Mouse (Mus musculus) G1E (cell line): Measurements from ENCODE around the gene Ppp1r26. TPM values are rescaled to one million over a fixed set of nuclear protein-coding genes. Genes with fewer than 3 reads are reported as not detected.
"Not testable (repeated sequence)": the region's sequence is repeated elsewhere in the genome, so short reads cannot be mapped to it uniquely, and the experiment has no call there.

Experiments
- ATAC-seq: 2 replicates; pipeline ENCODE4 v1.8.0; 2016; ENCODE audit warnings: mild to moderate bottlenecking; ENCODE audit not compliant: insufficient number of reproducible peaks, poor library complexity, low FRiP score, severe bottlenecking; ENCODE audit errors: extremely low read depth
- DNase-seq: peaks from one replicate; pipeline ENCODE4 v3.0.0; 2012; ENCODE audit warnings: low spot score
- H3K27me3 ChIP-seq: 2 replicates; pipeline ENCODE4 v1.6.1; 2012; ENCODE audit warnings: mild to moderate bottlenecking, low read length, inconsistent platforms; ENCODE audit not compliant: insufficient read depth
- H3K36me3 ChIP-seq: replicated peaks from 2 replicates; pipeline ENCODE3; 2012; ENCODE audit warnings: mild to moderate bottlenecking, inconsistent platforms
- H3K4me1 ChIP-seq: 2 replicates; pipeline ENCODE4 v1.6.1; 2012; ENCODE audit warnings: low read depth, low read length, inconsistent platforms, mixed read lengths; ENCODE audit not compliant: insufficient read depth
- H3K4me3 ChIP-seq: 2 replicates; pipeline ENCODE4 v1.5.1; 2012; ENCODE audit warnings: low read depth, mild to moderate bottlenecking, inconsistent platforms, low read length, moderate library complexity, mixed read lengths
- H3K9me3 ChIP-seq: replicated peaks from 2 replicates; pipeline ENCODE4 v1.6.1; 2012; ENCODE audit warnings: inconsistent platforms
- CTCF ChIP-seq: IDR thresholded peaks from 2 replicates; pipeline ENCODE4 v1.5.1; 2012; ENCODE audit warnings: low read depth, low read length, inconsistent platforms, mixed read lengths
- GATA1 ChIP-seq: IDR thresholded peaks from 2 replicates; pipeline ENCODE4 v1.6.1; 2012; ENCODE audit warnings: borderline replicate concordance, low read length, inconsistent platforms, mixed read lengths
- GATA2 ChIP-seq: IDR thresholded peaks from 2 replicates; pipeline ENCODE4 v1.6.1; 2012; ENCODE audit warnings: low read depth, low read length, inconsistent platforms, borderline replicate concordance
- POLR2AphosphoS5 ChIP-seq: IDR thresholded peaks from 2 replicates; pipeline ENCODE4 v1.6.1; 2012; ENCODE audit warnings: low read depth, low read length, inconsistent platforms; ENCODE audit not compliant: insufficient replicate concordance
- TAL1 ChIP-seq: conservative IDR thresholded peaks from 2 replicates; pipeline ENCODE4 v1.6.1; 2012; ENCODE audit warnings: low read depth, low read length, inconsistent platforms, mixed read lengths
- polyA plus RNA-seq: library from polyadenylated mRNA; stranded (reverse); fragments of >175 nt; gene quantifications from 2 replicates; pipeline ENCODE4 v1.2.3, GENCODE M21; 2012
- total RNA-seq, 2 experiments: library from RNA; stranded (forward) in 1 of 2; stranded (reverse) in 1 of 2; fragments of 200-1000 nt in 1 of 2; fragments of >200 nt in 1 of 2; fragmentation: Nextera tagmentation in 1 of 2; gene quantifications; 2 replicates each; pipeline ENCODE4 v1.2.3; 2014 to 2017

The Ppp1r26 gene
- total and polyA plus RNA-seq, 3 experiments: 0.16 TPM; not detected in 2

DNA sequence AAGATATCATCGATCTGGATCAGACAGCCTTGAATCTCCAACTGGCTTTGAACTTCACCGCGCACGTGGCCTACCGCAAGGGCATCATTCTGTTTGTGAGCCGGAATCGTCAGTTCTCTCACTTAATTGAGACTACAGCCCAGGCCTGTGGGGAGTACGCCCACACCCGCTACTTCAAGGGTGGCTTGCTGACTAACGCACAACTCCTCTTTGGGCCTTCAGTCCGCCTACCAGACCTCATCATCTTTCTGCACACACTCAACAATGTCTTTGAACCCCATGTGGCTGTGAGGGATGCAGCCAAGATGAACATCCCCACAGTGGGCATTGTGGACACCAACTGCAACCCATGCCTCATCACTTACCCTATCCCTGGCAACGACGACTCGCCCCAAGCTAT is 22.9 kb downstream of the Ppp1r26 start:
- Histone ChIP-seq H3K27me3 (peaks cover 21% of the 10 kb centered on the region), H3K4me1 (peaks cover 26% of the 10 kb centered on the region), H3K4me3 (peak overlapping the region; percentile 94; the same call in 1 of the 2 replicates), H3K9me3 (peaks cover 16% of the 10 kb centered on the region), H3K36me3 (peaks cover 40% of the 10 kb centered on the region)
- ATAC-seq (no peak), DNase-seq (no peak)
- no peak for TF ChIP-seq GATA1

GRCm38 (mm10) chr2:28470591-28470990 is 24.0 kb downstream of the Ppp1r26 start:
- peaks cover 10% of the 10 kb centered on the region for H3K27me3 ChIP-seq
- no peak for DNase-seq
- H3K4me3 ChIP-seq: no peak overlapping the region
- peaks cover 40% of the 10 kb centered on the region for H3K36me3 ChIP-seq
- TF ChIP-seq POLR2AphosphoS5 (no peak), GATA2 (no peak), CTCF (no peak)
- H3K9me3 ChIP-seq: peaks cover 16% of the 10 kb centered on the region
- H3K4me1 ChIP-seq: peaks cover 26% of the 10 kb centered on the region
- no peak for ATAC-seq

DNA sequence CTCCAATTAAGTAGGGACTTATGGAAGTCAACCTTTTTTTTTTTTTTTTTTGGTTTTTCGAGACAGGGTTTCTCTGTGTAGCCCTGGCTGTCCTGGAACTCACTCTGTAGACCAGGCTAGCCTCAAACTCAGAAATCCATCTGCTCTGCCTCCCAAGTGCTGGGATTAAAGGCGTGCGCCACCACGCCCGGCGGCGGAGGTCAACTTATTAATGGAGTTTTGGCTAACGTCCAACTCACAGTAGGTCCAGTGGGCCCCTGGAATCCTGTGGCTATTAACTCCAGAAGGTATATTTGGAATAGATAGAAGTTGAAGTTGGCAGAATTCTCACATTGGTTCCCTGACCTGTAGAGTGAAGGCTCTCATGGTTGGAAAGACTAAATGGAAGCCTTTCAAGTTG is 25.4 kb downstream of the Ppp1r26 start:
- H3K4me3 ChIP-seq, H3K27me3 ChIP-seq, ATAC-seq, DNase-seq: not testable (repeated sequence)
- Histone ChIP-seq H3K4me1 (peaks cover 21% of the 10 kb centered on the region), H3K36me3 (peaks cover 40% of the 10 kb centered on the region), H3K9me3 (peaks cover 16% of the 10 kb centered on the region)

DNA sequence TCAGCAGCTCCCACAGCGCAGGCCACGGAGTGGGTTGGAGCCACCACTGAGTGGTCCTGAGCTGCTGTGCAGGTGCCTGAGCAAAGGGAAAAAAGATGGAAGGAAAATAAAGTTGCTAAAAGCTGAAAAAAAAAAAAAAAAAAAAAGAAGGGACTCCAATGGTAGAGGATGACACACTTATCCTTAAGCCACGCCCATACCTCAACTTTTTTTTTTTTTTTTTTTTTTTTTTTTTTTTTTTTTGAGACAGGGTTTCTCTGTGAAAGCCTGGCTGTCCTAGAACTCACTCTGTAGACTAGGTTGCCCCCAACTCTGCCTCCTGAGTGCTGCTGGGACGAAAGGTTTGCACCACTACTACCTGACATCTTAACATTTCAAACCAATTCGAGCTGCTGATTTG is 31.4 kb downstream of the Ppp1r26 start:
- DNase-seq, H3K9me3 ChIP-seq, H3K36me3 ChIP-seq, H3K4me1 ChIP-seq, ATAC-seq, H3K4me3 ChIP-seq: not testable (repeated sequence)
- H3K27me3 ChIP-seq: peaks cover 21% of the 10 kb centered on the region

GRCm38 (mm10) chr2:28479208-28480204 is 32.9 kb downstream of the Ppp1r26 start:
- Histone ChIP-seq H3K4me1 (no peaks in the 10 kb centered on the region), H3K9me3 (no peaks in the 10 kb centered on the region), H3K36me3 (no peaks in the 10 kb centered on the region), H3K4me3 (no peak overlapping the region), H3K27me3 (peaks cover 23% of the 10 kb centered on the region)
- no peak for TF ChIP-seq GATA1
- TF ChIP-seq CTCF: no peak
- no peak for TF ChIP-seq TAL1
- TF ChIP-seq GATA2: no peak
- no peak for TF ChIP-seq POLR2AphosphoS5
- DNase-seq (no peak), ATAC-seq (no peak)

- H3K4me3 ChIP-seq: no peak overlapping the region
- H3K27me3 ChIP-seq: peaks cover 29% of the 10 kb centered on the region
- no peaks in the 10 kb centered on the region for H3K9me3 ChIP-seq
- no peak for ATAC-seq
- no peaks in the 10 kb centered on the region for H3K36me3 ChIP-seq
- DNase-seq: no peak
- no peak for TF ChIP-seq TAL1
- TF ChIP-seq POLR2AphosphoS5: no peak
- no peak for TF ChIP-seq GATA2
- TF ChIP-seq CTCF: no peak
- no peak for TF ChIP-seq GATA1
- no peaks in the 10 kb centered on the region for H3K4me1 ChIP-seq
These were observed 37.3 kb downstream of the Ppp1r26 start for GRCm38 (mm10) chr2:28483861-28484260.

- ATAC-seq (no peak), DNase-seq (no peak)
- TF ChIP-seq GATA2 (no peak), POLR2AphosphoS5 (no peak), TAL1 (no peak), CTCF (no peak), GATA1 (no peak)
- Histone ChIP-seq H3K9me3 (no peaks in the 10 kb centered on the region), H3K27me3 (peaks cover 23% of the 10 kb centered on the region), H3K4me1 (0 out of 2 replicates have a peak, but pooled peaks cover 2% of the 10 kb centered on the region), H3K4me3 (no peak overlapping the region), H3K36me3 (no peaks in the 10 kb centered on the region)
These were observed 47.9 kb downstream of the Ppp1r26 start for GRCm38 (mm10) chr2:28494521-28494920.
